Mouse (Mus musculus): ENCODE measurements around the gene Cd7.

The Cd7 gene

GRCm38 (mm10) chr11:120990951-120991526, 48.2 kb downstream of the Cd7 start, which contains the start of gene Csnk1d:
Gene Csnk1d (minus strand): TSS chr11:120991330.
- WGBS: under 1% methylated on average over 58 of the region's 59 CpGs

- 4% methylated on average over 33 of the region's 35 CpGs for WGBS
These were observed 49.0 kb downstream of the Cd7 start for GRCm38 (mm10) chr11:120990126-120990781.

DNA sequence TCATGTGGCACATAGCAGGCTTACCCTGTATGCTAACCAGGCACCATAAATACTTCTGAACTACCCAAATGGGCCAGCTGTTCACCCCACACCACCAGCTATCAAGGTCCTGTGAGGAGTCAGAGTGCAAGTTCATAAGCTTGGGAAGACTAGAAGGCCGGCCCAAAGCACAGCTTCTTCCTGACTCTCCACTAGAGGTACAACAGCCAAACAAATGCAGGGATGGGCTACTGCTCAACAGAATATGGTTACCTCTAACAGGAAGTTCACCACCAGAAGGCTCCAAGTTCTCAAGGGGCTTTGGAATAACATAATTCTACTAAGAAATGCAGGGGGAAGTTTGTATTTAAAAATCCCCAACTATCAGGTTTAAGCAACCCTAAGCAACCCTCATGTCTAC, 49.7 kb downstream of the Cd7 start:
- WGBS: 3% methylated on average over 1 of the region's 1 CpGs

- 26% methylated on average over 4 of the region's 4 CpGs for WGBS
These were observed 50.8 kb downstream of the Cd7 start for GRCm38 (mm10) chr11:120988410-120988809.

DNA sequence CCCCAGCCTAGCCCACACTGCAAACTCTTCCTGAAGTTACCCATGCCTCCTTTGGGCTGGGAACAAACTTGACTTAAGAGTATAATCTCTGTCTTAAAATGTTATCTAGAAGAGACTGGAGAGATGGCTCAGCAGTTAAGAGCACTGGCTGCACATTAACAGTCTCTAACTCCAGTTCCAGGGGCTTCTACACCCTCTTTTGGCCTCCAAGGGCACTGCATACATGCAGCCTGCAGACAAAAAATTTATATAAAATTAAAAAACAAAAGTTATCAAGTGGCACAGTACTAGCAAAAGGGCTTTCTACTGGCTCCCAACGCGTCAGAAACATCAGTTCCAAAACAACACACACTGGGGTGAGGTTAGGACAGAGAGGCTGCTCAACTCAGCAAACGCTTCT, 51.6 kb downstream of the Cd7 start:
- 36% methylated on average over 3 of the region's 3 CpGs for WGBS
